Mouse (Mus musculus): ENCODE measurements at regions not wholly inside any gene's neighbourhood (a gene's known extent, or its start where the extent isn't known, plus 50 kb on each side); places are given as distances from the start of the nearest gene placed in this dataset.

- ATAC-seq (replicated peaks; ENCODE audit: low read depth, poor library complexity, severe bottlenecking) = no peak
Measured at GRCm38 (mm10) chr3:78803176-78803575, 483.1 kb downstream of the Rapgef2 start.

GRCm38 (mm10) chr3:78795951-78796455, 490.3 kb downstream of the Rapgef2 start:
- no peak for ATAC-seq (replicated peaks; ENCODE audit: low read depth, poor library complexity, severe bottlenecking)

GRCm38 (mm10) chr3:78792440-78793057, 493.8 kb downstream of the Rapgef2 start:
- ATAC-seq (replicated peaks; ENCODE audit: low read depth, poor library complexity, severe bottlenecking) = no peak

GRCm38 (mm10) chr3:78782766-78783165, 503.6 kb downstream of the Rapgef2 start:
- no peak for ATAC-seq (replicated peaks; ENCODE audit: low read depth, poor library complexity, severe bottlenecking)

GRCm38 (mm10) chr3:78755686-78756476, 530.4 kb downstream of the Rapgef2 start:
- no peak for ATAC-seq (replicated peaks; ENCODE audit: low read depth, poor library complexity, severe bottlenecking)

GRCm38 (mm10) chr3:78736111-78736510, 550.2 kb downstream of the Rapgef2 start:
- no peak for ATAC-seq (replicated peaks; ENCODE audit: low read depth, poor library complexity, severe bottlenecking)

GRCm38 (mm10) chr3:78716691-78717090, 569.6 kb downstream of the Rapgef2 start:
- ATAC-seq (replicated peaks; ENCODE audit: low read depth, poor library complexity, severe bottlenecking) = no peak

- ATAC-seq (replicated peaks; ENCODE audit: low read depth, poor library complexity, severe bottlenecking) = no peak
Measured at GRCm38 (mm10) chr3:78707687-78708086, 578.6 kb downstream of the Rapgef2 start.

GRCm38 (mm10) chr3:78698936-78699335, 587.4 kb downstream of the Rapgef2 start:
- ATAC-seq (replicated peaks; ENCODE audit: low read depth, poor library complexity, severe bottlenecking) = no peak

GRCm38 (mm10) chr3:78691499-78691898, 594.8 kb downstream of the Rapgef2 start:
- no peak for ATAC-seq (replicated peaks; ENCODE audit: low read depth, poor library complexity, severe bottlenecking)

- ATAC-seq (replicated peaks; ENCODE audit: low read depth, poor library complexity, severe bottlenecking) = no peak
Measured at GRCm38 (mm10) chr3:78677656-78678055, 608.7 kb downstream of the Rapgef2 start.

GRCm38 (mm10) chr3:78676806-78677205, 609.5 kb downstream of the Rapgef2 start:
- ATAC-seq (replicated peaks; ENCODE audit: low read depth, poor library complexity, severe bottlenecking) = no peak

GRCm38 (mm10) chr3:78674529-78675187, 611.7 kb downstream of the Rapgef2 start:
- ATAC-seq (replicated peaks; ENCODE audit: low read depth, poor library complexity, severe bottlenecking) = no peak

- no peak for ATAC-seq (replicated peaks; ENCODE audit: low read depth, poor library complexity, severe bottlenecking)
Measured at GRCm38 (mm10) chr3:78668050-78668449, 618.3 kb downstream of the Rapgef2 start.

GRCm38 (mm10) chr3:78667374-78668023, 618.8 kb downstream of the Rapgef2 start:
- ATAC-seq (replicated peaks; ENCODE audit: low read depth, poor library complexity, severe bottlenecking) = no peak

- ATAC-seq (replicated peaks; ENCODE audit: low read depth, poor library complexity, severe bottlenecking) = no peak
Measured at GRCm38 (mm10) chr3:78648115-78648514, 638.2 kb downstream of the Rapgef2 start.

GRCm38 (mm10) chr3:78635386-78635785, 650.9 kb downstream of the Rapgef2 start:
- no peak for ATAC-seq (replicated peaks; ENCODE audit: low read depth, poor library complexity, severe bottlenecking)

GRCm38 (mm10) chr3:78618900-78619299, 667.4 kb downstream of the Rapgef2 start:
- peak; percentile 76; the same call in 1 of the 2 replicates for ATAC-seq (replicated peaks; ENCODE audit: low read depth, poor library complexity, severe bottlenecking)

GRCm38 (mm10) chr3:78594718-78595236, 691.5 kb downstream of the Rapgef2 start:
- peak; percentile 32; the same call in 1 of the 2 replicates for ATAC-seq (replicated peaks; ENCODE audit: low read depth, poor library complexity, severe bottlenecking)

GRCm38 (mm10) chr3:78594305-78594704, 692.0 kb downstream of the Rapgef2 start:
- ATAC-seq (replicated peaks; ENCODE audit: low read depth, poor library complexity, severe bottlenecking) = no peak
